Mouse (Mus musculus): ENCODE measurements around the gene Olfr288. TPM values are rescaled to one million over a fixed set of nuclear protein-coding genes. Genes with fewer than 3 reads are reported as not detected.

Olfr288 gene
- total RNA-seq, 1 experiment from 2014 or later: not detected

- ATAC-seq (replicated peaks in 1 of 2; ENCODE audit: insufficient read depth in 1 of 2, low FRiP score in 2 of 2, low TSS enrichment in 1 of 2, low read depth in 1 of 2, poor library complexity in 2 of 2, severe bottlenecking in 2 of 2): 0 out of 4 replicates have a peak, but pooled peaks of 1 of the 2 experiments have one; percentile 41
Observed at GRCm38 (mm10) chr15:98170365-98170764, 25.0 kb downstream of the Olfr288 start.

- ATAC-seq (replicated peaks in 1 of 2; ENCODE audit: insufficient read depth in 1 of 2, low FRiP score in 2 of 2, low TSS enrichment in 1 of 2, low read depth in 1 of 2, poor library complexity in 2 of 2, severe bottlenecking in 2 of 2): no peak
Observed at GRCm38 (mm10) chr15:98168622-98169004, 26.7 kb downstream of the Olfr288 start.

GRCm38 (mm10) chr15:98167645-98168621 lies 27.4 kb downstream of the Olfr288 start:
- peak; percentile 62 to 74; a peak in 3 of 4 replicates for ATAC-seq (replicated peaks in 1 of 2; ENCODE audit: insufficient read depth in 1 of 2, low FRiP score in 2 of 2, low TSS enrichment in 1 of 2, low read depth in 1 of 2, poor library complexity in 2 of 2, severe bottlenecking in 2 of 2)

- no peak for ATAC-seq (replicated peaks in 1 of 2; ENCODE audit: insufficient read depth in 1 of 2, low FRiP score in 2 of 2, low TSS enrichment in 1 of 2, low read depth in 1 of 2, poor library complexity in 2 of 2, severe bottlenecking in 2 of 2)
Observed at GRCm38 (mm10) chr15:98166963-98167644, 28.2 kb downstream of the Olfr288 start, which contains the start of gene Ccdc184. Gene Ccdc184 (plus strand): TSS chr15:98167158.

- no peak for ATAC-seq (replicated peaks in 1 of 2; ENCODE audit: insufficient read depth in 1 of 2, low FRiP score in 2 of 2, low TSS enrichment in 1 of 2, low read depth in 1 of 2, poor library complexity in 2 of 2, severe bottlenecking in 2 of 2)
Observed at GRCm38 (mm10) chr15:98165525-98165924, 29.8 kb downstream of the Olfr288 start, which contains the start of gene Asb8. Gene Asb8 (minus strand): TSS chr15:98165625.

- ATAC-seq (replicated peaks in 1 of 2; ENCODE audit: insufficient read depth in 1 of 2, low FRiP score in 2 of 2, low TSS enrichment in 1 of 2, low read depth in 1 of 2, poor library complexity in 2 of 2, severe bottlenecking in 2 of 2): no peak
Observed at GRCm38 (mm10) chr15:98162561-98162960, 32.8 kb downstream of the Olfr288 start.

GRCm38 (mm10) chr15:98161026-98161805 lies 34.1 kb downstream of the Olfr288 start:
- no peak; a peak in 1 of 4 replicates for ATAC-seq (replicated peaks in 1 of 2; ENCODE audit: insufficient read depth in 1 of 2, low FRiP score in 2 of 2, low TSS enrichment in 1 of 2, low read depth in 1 of 2, poor library complexity in 2 of 2, severe bottlenecking in 2 of 2)

- ATAC-seq (replicated peaks in 1 of 2; ENCODE audit: insufficient read depth in 1 of 2, low FRiP score in 2 of 2, low TSS enrichment in 1 of 2, low read depth in 1 of 2, poor library complexity in 2 of 2, severe bottlenecking in 2 of 2): no peak
Observed at GRCm38 (mm10) chr15:98157253-98157652, 38.1 kb downstream of the Olfr288 start.

- no peak for ATAC-seq (replicated peaks in 1 of 2; ENCODE audit: insufficient read depth in 1 of 2, low FRiP score in 2 of 2, low TSS enrichment in 1 of 2, low read depth in 1 of 2, poor library complexity in 2 of 2, severe bottlenecking in 2 of 2)
Observed at GRCm38 (mm10) chr15:98155944-98156343, 39.4 kb downstream of the Olfr288 start.

GRCm38 (mm10) chr15:98155272-98155671 lies 40.1 kb downstream of the Olfr288 start:
- no peak for ATAC-seq (replicated peaks in 1 of 2; ENCODE audit: insufficient read depth in 1 of 2, low FRiP score in 2 of 2, low TSS enrichment in 1 of 2, low read depth in 1 of 2, poor library complexity in 2 of 2, severe bottlenecking in 2 of 2)

- ATAC-seq (replicated peaks in 1 of 2; ENCODE audit: insufficient read depth in 1 of 2, low FRiP score in 2 of 2, low TSS enrichment in 1 of 2, low read depth in 1 of 2, poor library complexity in 2 of 2, severe bottlenecking in 2 of 2): no peak
Observed at GRCm38 (mm10) chr15:98154631-98155030, 40.7 kb downstream of the Olfr288 start.

- ATAC-seq (replicated peaks in 1 of 2; ENCODE audit: insufficient read depth in 1 of 2, low FRiP score in 2 of 2, low TSS enrichment in 1 of 2, low read depth in 1 of 2, poor library complexity in 2 of 2, severe bottlenecking in 2 of 2): no peak
Observed at GRCm38 (mm10) chr15:98154146-98154545, 41.2 kb downstream of the Olfr288 start.

GRCm38 (mm10) chr15:98153625-98154024 lies 41.7 kb downstream of the Olfr288 start:
- ATAC-seq (replicated peaks in 1 of 2; ENCODE audit: insufficient read depth in 1 of 2, low FRiP score in 2 of 2, low TSS enrichment in 1 of 2, low read depth in 1 of 2, poor library complexity in 2 of 2, severe bottlenecking in 2 of 2): peak; percentile 53 to 74; a peak in 3 of 4 replicates

- ATAC-seq (replicated peaks in 1 of 2; ENCODE audit: insufficient read depth in 1 of 2, low FRiP score in 2 of 2, low TSS enrichment in 1 of 2, low read depth in 1 of 2, poor library complexity in 2 of 2, severe bottlenecking in 2 of 2): no peak
Observed at GRCm38 (mm10) chr15:98152916-98153315, 42.4 kb downstream of the Olfr288 start.

- no peak for ATAC-seq (replicated peaks in 1 of 2; ENCODE audit: insufficient read depth in 1 of 2, low FRiP score in 2 of 2, low TSS enrichment in 1 of 2, low read depth in 1 of 2, poor library complexity in 2 of 2, severe bottlenecking in 2 of 2)
Observed at GRCm38 (mm10) chr15:98149166-98149602, 46.2 kb downstream of the Olfr288 start.

- no peak for ATAC-seq (replicated peaks in 1 of 2; ENCODE audit: insufficient read depth in 1 of 2, low FRiP score in 2 of 2, low TSS enrichment in 1 of 2, low read depth in 1 of 2, poor library complexity in 2 of 2, severe bottlenecking in 2 of 2)
Observed at GRCm38 (mm10) chr15:98148356-98148755, 47.0 kb downstream of the Olfr288 start.

- ATAC-seq (replicated peaks in 1 of 2; ENCODE audit: insufficient read depth in 1 of 2, low FRiP score in 2 of 2, low TSS enrichment in 1 of 2, low read depth in 1 of 2, poor library complexity in 2 of 2, severe bottlenecking in 2 of 2): peak; percentile 90 to 98
Observed at GRCm38 (mm10) chr15:98145559-98146181, 49.7 kb downstream of the Olfr288 start.

All from hematopoietic stem cell, adult 5-6 weeks (primary cell).